Mouse (Mus musculus): ENCODE measurements around the gene Mrgpre.

The Mrgpre gene

DNA sequence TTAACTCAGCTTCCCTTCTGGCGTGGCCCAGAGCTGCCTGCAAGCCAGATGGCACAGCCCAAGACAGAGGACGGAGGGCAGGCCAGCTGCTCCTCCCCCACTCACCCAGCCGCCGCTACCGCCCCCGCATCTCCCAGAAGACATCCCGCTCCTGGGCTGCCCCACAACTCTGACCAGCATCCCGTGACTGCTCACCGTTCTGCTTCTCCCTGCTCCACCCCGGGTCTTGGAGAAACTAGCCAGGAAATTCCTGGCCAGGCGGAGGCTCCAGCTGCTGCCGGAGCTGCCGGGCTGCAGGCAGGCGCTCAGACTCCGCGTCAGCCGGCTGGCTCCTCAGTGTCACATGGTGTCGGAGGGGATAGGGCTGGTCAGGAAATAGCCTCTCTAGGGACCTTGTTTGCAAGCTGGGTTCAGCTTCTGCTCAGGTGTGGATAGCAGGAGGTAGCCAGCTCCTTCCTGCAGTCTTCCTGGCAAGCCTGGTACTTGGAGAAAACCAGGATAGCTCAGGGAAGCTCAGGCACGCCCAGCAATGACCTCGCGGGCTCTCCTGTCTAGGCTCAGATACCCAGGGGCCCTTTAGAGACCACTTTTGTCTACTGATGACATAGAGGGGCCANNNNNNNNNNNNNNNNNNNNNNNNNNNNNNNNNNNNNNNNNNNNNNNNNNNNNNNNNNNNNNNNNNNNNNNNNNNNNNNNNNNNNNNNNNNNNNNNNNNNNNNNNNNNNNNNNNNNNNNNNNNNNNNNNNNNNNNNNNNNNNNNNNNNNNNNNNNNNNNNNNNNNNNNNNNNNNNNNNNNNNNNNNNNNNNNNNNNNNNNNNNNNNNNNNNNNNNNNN lies at the start of gene Mrgpre:
TSS of gene Mrgpre (minus strand) at position 505 of the 834 bp plus-strand sequence.
- DNase-seq: peak; percentile 74

DNA sequence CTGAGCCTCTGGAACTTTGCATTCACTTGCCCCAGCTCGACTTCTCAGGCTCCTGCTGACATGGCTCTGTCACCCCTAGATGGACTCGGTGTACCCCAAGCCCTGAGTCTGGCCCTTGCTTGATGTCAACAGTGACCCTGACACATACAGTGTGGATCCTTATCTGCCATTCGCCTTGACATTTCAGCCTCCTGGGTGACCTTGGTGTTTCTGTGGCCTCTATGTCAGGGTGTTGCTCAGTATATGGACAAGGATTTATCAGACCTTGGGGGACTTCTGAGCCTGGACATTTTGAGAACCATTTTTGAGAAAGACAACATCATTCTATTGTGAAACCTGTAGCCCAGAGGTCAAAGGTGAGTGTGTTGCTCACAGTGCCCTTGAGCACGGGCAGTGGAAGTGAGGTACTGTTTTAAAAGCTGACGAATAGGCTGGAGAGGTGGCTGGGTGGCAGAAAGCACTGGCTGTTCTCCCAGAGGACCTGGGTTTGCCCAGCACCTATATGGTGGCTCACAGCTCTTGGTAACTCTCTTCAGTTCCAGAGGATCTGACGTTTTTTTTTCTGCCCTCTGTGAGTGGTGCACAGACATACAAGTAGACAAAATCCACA lies 49.4 kb upstream of the Mrgpre start:
- no peak for DNase-seq

DNA sequence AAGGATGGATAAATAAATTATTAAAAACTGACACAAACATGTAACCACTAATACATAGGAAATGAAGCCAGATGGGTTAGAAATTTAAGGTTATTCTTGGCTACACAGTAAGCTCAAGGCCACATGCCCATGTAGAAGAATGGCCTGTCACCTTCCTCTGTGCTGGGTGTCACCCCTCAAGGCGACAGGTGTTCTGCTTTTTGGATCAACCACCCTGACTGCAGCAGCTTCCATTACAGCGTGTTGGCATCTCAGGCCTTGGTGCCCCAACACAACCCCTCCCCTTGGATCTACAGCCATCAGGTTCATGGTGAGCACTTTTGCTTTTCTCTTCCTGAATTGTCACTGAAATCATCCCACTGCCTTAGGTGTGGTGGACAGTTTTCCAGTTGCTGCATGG lies 48.3 kb upstream of the Mrgpre start:
- DNase-seq: no peak

DNA sequence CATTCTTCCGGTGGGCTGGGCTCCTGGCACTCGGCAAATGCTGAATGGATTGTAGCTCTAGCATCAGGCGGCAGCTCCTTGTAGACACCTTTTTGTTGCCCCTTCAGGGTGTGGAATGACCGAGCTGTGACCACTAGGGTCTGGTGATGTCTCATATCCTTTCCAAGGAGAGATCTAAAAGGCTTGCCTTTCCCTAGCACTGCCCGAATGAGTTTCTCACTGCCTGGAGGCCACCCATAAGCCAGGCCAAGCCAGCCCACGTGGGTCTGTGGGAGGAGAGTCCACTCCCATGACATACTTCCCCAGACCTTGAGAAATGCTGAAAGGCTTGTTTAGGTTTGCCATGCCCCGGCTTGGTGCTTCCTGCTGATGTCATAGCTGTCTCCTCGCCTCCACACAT lies 47.9 kb upstream of the Mrgpre start:
- DNase-seq: no peak

DNA sequence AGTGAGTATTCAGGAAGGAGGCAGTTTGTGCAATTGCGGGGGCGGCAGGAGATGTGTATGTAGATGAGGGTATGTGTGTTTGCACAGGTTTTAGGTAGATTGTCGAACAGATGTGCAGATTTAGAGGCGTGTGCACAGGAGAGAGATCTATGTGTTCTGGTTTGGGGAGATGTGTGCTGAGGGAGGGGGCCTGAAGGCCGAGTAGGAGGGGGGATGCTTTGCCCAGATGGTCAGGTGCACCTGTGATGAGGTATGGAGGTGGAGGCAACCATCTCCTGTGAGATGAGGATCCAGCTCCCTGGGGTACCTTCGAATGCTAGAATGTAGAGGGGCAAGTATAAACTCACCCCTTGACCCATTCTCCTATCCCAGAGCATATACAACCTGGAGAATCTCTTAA lies 46.1 kb upstream of the Mrgpre start:
- no peak for DNase-seq

DNA sequence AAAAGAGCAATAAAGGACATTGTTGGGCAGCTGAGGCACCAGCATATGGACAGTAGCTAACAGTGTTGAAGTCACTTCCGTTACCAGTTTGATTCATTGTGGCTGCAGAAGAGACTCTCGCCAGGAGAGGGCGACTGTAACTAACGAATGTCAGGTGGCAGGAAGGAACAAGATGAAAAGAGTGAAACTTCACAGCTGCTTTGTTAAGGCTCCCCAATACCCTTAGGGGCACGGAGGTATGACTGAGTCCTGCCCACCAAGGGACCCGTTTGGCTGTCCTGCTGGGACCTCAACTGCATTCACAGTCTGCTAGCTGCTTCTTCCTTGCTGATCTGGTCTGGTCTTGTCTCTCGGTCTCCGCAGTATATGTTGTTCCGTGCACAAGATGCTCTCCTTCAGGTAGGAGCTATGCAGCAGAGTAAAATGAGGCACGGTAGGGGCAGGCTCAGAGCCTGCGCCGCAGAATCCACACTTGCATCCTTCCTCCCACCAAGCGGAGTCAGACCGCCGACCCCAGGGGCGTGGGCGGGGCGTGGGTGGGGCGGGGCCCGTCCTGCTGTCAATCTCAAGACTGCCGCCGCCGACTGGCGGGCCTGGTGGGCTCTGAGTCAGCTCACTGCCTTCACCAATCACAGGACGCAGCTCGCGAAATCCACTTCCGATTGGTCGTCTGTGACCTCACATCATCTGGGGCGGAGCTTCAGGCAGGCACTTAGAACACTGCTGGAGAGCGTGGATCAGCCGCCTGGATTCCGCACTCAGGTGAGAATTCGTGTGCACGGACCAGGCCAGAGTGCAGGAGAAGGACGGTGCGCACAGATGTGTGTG lies 45.4 kb upstream of the Mrgpre start:
- peak; percentile 93 for DNase-seq

DNA sequence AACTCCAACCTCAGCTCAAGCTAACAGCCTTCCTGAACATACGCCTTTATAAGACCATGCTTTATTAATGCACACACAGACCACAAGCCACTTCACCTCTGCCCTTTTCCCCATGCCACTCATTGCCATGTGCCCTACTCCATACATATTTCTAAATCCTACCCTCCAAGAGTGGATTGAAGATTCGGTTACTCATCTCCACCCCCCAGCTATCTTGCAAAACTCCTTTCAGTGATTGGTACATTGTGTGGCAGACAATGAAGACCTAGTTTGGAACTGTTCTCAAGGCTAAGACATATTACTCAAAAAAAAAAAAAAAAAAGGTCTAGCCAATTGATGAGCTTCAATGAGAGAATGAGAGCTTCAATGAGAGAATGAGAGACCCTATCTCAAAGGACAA lies 42.7 kb upstream of the Mrgpre start:
- DNase-seq: no peak

DNA sequence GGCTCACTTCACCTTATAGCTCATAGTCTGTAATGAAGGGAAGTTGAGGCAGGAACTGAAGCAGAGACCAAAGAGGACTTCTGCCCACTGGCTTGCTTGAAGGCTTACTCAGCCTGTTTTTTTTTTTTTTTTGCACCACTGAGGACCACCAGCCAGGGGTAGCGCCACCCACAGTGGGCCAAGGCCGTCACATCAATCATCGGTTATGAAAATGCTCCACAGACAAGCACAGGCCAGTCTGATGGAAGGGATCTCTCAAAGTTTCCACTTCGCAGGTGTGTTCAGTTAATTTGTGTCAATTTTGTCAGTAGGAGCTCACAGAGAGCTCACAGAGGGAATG lies 38.9 kb upstream of the Mrgpre start:
- no peak for DNase-seq

DNA sequence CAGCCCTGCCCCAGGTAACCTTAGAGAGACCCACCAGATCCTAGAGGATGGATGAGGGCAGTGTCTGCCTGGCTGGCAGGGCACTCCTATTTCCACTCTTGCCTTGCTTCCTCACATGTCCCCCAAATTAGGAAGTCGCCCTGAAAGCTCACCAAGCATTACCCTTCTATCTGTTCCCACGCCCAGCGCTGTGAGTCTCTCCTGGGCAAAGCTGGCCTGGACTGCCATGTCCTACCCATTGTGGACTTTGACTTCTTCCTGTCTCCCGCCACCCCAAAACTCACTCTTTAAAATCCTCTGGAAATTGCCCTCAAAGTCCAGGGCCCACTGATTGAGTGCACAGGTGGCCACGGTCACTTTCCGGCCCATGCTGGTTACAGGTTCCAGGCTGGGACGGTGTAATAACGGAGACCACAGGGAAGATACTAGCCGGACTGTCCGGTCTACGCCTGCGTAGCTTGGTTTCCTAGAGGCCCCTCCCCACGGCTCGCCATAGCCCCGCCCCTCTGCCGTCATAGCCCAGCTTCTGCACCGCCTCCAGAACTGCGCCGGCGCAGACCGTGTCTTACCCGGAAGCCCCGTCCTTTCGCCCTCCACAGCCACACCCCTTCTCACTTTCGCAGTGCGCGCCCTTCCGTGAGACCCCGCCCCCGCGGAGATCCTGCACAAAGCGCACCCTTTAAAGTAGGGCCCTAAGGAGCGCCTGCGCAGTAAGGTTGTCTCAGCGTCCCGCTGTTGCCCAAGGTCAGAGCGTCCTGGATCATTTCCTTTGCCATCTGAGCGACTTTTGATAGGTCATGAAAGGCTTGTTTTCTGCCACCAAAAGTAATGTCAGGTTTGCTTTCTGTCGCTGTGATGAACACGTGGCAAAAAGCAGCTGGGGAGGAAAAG lies 38.3 kb upstream of the Mrgpre start, which contains the start of the genes Nadsyn1 and Dhcr7:
TSS of gene Nadsyn1 (minus strand) at position 475 of the 891 bp plus-strand sequence.
TSS of gene Dhcr7 (plus strand) at position 771 of the 891 bp plus-strand sequence.
- DNase-seq: peak; percentile 99

DNA sequence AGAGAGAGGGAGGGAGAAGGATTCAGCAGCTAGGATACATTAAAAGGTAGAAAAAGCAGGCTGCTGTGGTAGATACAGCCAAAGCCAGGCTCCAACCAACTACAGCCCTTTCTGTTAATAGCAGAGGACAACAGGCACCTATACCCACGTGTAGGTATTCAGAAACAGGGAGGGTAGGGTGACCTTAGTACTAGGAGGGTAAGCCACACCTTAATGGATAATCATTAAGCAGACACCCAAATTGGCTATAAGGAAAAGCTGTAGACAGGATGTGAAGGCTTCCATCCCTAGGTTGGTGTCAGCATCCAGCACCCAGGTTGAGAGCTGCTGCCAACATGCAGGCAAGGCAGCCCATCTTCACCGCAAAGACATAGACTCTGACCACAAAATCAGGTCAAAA lies 36.9 kb upstream of the Mrgpre start:
- DNase-seq: no peak

DNA sequence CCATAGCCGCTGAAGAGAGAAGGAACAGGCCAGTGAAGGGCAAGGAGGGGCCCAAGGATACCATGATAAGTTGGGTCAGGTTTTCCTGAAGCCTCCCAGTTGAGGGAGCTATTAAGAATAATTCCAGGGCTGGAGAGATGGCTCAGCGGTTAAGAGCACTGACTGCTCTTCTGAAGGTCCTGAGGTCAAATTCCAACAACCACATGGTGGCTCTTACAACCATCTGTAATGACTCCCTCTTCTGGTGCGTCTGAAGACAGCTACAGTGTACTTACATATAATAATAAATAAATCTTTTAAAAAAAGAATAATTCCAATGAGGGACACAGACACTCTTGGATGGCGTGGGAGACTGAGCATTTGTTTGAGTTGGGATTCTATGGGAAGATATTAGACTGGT lies 34.9 kb upstream of the Mrgpre start:
- no peak for DNase-seq

DNA sequence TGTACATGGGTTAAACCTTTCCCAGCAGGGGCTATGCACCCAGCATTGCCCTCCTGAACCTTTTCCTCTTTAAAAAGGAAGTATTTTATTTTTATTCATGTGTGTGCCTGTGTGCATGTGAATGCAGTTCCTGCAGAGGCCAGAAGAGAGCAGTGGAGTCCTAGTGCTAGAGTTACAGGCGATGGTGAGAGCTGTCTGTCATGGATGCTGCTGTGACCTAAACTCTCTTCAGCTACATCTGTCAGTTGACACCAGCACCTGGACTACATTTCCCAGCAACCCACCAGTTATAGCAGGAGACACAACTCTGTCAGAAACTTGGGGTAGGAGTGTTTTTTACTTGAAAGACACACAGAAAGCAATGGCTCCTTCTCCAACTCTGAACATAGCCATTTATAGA lies 24.6 kb upstream of the Mrgpre start:
- no peak for DNase-seq

DNA sequence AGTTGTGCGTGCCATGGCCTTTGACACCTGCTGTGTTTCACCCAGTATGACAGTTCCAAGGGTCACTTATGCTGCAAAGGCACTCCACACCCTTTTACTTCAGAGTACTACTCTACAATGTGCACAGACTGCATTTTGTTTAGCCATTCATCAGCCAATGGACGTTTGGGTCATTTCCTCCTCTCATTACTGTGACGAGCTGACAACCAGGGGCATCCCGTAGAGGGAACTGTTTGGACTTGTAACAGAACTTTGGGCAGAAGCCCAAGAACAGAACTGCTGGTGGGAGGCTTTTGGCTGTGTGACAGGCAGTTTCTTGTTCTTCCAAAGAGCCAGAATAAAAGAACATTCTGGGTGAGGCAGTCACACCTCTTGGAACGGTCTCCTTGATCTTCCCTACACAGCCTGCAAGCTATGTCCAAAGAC lies 20.9 kb upstream of the Mrgpre start:
- peak; percentile 29 for DNase-seq

DNA sequence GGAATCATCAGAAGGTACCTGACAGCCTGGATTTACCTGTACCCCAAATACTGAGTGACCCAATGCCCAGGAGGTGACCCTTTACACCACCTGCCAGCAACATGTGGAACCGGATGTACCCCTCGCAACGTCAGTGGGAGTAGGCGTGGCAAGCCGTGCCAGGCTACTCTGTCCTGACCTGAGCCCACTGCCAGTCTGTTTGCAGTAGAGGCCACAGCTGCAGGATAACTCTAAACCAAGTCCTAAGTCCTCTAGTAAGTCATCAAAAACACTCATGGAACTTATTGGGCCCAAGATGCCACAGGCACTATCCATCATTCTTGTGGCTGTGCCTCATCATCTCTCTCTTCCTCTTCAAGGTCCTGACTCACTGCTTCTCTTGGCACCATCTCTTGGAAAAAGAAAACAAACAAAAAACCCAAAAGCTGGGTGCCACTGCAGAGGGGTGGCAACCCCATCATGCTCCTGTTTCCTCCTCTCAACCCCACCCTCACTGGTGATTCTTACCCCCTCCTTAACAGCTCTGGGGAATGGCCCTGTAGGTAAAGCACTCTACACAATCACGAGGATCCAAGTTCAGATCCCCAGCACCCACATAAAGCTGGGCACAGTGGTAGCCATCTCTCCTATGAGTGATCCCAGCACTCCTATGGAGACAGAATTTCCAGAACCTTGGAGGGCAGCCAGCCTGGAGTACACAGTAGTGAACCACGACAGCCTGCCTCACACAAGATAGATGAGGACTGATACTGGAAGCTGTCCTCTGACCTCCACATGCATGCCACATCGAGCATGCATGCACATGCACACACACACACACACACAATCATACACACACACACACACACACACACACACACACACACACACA lies 17.1 kb upstream of the Mrgpre start:
- no peak for DNase-seq

DNA sequence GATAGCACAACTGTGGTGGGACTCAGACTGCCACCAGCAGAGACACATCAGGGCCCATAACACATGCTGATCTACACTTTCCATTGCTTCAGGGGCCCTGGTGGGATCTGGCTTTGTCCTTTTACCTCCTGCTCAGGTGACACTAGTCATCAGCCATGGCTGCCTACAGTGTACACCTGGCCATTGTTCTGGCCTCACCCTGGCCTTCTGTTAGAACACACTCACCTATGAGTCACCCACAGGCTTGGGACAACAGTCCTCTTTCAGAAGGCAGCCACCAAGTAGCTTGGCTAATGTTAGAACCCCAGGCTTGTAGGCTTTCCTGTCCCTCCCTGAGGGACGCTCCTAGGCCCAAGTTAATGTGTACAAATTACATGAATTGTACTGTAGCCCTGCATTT lies 16.5 kb upstream of the Mrgpre start:
- DNase-seq: no peak

DNA sequence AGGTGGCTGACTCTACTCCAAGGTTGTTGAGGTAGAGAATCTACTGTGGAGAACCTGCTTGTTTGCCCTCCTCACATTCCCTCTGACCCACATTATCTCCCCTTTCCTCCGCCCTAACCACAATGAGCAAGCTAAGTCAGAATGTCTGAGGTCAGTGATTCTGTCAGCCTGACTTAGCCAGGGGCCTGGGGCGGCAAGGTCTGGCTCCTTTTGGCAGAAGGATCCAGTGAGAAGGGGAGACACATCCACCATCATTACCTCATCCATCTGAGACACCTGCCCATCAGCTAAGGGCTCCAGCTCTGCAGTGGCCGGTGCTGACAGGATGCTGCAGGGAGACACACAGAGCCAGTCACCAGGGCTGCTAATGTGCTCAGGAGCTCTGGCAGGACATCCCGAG lies 14.5 kb upstream of the Mrgpre start:
- no peak for DNase-seq

DNA sequence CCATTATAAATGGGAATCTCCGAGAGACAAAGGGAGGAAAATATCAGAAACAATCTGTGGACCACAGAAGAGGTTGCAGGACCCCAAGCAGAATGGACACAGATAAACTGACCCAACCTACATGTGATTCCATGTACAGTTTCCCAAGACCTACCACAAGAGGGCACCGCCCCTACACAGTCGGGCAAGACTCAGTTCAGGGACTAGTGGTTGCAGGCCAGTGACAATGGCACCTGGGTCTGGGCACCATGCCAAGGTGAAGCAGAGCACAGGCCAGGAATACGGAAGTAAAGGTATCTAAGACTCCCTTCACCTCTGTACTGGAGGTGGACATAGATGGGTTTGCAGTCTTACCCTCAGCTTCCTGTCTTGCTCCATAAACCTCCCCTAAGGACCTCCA lies 8.8 kb upstream of the Mrgpre start:
- no peak for DNase-seq

DNA sequence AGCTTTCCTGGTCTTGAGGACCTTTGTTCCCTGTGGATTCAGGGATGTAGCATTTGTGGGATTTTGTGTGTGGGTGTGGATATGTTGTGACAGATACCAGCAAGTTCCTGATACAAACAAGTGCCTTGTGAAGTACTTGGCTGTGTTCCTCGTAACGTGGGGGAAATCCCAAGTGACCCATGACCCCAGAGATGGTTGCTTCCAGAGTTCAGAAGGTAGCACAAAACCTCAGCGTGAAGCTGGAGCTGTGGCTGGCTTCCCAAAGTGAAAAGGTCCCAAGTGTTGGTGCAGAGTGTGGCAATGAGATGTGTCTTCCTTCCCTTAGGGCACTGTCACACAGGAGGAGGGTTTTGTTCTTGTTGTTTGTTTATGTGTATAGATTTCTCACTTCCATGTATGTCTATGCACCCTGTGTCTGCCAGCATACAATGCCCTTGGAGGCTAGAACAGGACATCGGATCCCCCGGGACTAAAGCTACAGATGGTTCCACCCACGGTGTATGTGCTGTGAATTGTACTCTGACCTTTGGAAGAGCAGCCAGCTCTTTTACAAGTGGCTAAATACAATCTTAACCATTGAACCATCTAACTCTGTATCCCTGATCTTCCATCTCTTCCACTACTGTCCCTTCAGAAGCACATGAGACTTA lies 8.2 kb upstream of the Mrgpre start:
- DNase-seq: no peak

DNA sequence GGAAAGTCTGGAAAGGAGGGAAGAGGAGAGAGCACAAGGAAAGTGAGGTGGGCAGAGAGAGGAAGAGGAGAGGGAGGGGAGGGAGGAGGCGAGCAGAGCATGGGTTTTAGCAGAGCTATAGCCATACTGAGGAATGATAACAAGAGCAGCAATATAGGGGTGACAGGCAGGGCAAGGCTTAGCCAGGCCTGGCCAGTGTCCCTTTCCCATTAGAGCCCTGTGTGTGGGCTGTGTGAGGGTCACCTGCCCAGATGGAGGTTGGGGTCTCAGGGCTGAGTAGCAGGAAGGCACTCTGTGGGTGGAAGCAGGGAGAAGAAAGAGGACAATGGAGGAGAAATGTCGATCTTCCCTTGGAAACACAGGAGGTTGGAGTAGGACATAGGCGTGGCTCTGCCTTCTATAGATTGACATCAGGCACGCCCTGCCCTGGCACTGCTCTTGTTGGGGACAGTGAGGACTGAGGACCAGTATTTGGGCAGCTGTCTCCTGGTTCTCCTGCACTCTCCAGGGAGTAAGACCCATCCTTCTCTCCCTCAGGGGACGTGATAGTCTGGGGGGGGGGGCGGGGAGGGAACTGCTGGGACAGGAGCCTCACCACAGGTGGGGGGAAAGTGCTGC lies 813 bp downstream of the Mrgpre start:
- no peak for DNase-seq

DNA sequence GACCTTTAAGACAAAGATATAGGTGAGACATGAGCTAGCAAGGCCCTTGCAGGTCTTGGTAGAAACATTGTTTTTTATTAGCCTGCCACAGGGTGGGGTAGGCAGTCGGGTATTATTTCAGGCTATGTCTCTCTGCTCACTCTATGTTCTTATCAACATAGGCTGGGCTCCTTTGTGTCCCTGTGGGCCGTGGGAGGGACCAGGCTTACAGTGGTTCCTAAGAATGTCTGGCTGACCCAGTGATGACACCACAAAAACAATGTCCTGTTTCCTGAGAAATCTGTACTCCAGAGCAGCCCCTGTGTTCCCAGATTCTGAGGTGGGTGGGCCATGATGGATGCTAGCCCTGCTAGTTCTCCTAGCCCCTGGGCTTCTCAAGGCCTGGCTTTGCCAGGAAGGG lies 6.9 kb downstream of the Mrgpre start:
- no peak for DNase-seq

DNA sequence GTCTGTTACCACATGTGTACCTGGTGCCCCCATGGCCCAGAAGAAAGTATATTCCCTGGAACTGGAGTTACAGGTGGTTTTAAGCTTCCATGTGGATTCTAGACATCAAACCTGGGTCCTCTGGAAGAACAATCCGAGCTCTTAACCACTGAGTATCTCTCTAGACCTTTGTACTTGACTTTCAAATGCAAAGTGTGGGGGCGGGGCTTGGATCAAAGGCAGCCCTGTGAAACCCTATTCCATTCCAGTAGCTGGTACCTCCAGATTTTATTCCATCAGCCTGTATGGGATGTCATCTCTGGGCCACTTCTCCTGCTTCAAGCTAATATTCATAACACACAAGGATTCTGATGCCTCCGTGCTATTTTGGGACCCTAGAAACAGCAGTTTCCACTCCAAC lies 8.2 kb downstream of the Mrgpre start:
- DNase-seq: no peak

Measured in right cerebral cortex, postnatal 14 days (tissue).